Comparison of ENCODE assay signal across 10 mouse cellular contexts in genomic region chr12:36215149-36215480, GRCm38 (mm10). TPM values are rescaled to one million over a fixed set of nuclear protein-coding genes. Genes with fewer than 3 reads are reported as not detected.
DNase-seq lines count a peak whose midpoint lies in the region; ATAC-seq and TF ChIP-seq lines count a peak whose summit lies in the region.
"Had no signal": no experiment of that assay in that cellular context is flagged by ENCODE, and none has a peak within 500 bp of the region (broad histone marks: within the 10 kb centered on the region; RNA-seq: fewer than 3 reads in every experiment).

No protein-coding gene starts in this region.

- no peaks in the 10 kb centered on the region for H3K36me3 ChIP-seq in forebrain, embryonic 14.5 days (ENCODE audit: control insufficient read depth, insufficient read depth, low read length)
- H3K36me3 ChIP-seq in midbrain, embryonic 14.5 days (ENCODE audit: control insufficient read depth, insufficient read depth, low read length) = no peaks in the 10 kb centered on the region

- H3K4me3 ChIP-seq in gastrocnemius, adult 2 months = no peak overlapping the region
- no peak overlapping the region for H3K4me3 ChIP-seq in forebrain, embryonic 14.5 days (ENCODE audit: low read depth, low read length)
- no peak overlapping the region for H3K4me3 ChIP-seq in midbrain, embryonic 14.5 days (replicated peaks; ENCODE audit: low read depth, low read length)

- H3K4me2 ChIP-seq in forebrain, embryonic 14.5 days (ENCODE audit: low read length) = no peak overlapping the region
- no peak overlapping the region for H3K4me2 ChIP-seq in midbrain, embryonic 14.5 days (ENCODE audit: low read length)

- no peaks in the 10 kb centered on the region for H3K4me1 ChIP-seq in forebrain, embryonic 14.5 days (ENCODE audit: control insufficient read depth, insufficient read depth, low read length)
- H3K4me1 ChIP-seq in midbrain, embryonic 14.5 days (ENCODE audit: control insufficient read depth, insufficient read depth, low read length) = no peaks in the 10 kb centered on the region

- no peak overlapping the region for H3K9ac ChIP-seq in forebrain, embryonic 14.5 days (ENCODE audit: low read length)
- H3K9ac ChIP-seq in midbrain, embryonic 14.5 days (replicated peaks; ENCODE audit: low read length) = no peak overlapping the region

- peak; percentile 88 for ATAC-seq in forebrain, embryonic 14.5 days
- peak; percentile 74 for ATAC-seq in midbrain, embryonic 14.5 days (ENCODE audit: low FRiP score, low TSS enrichment)

- peak; percentile 92 for TF ChIP-seq CTCF in gastrocnemius, adult 2 months (IDR thresholded peaks at IDR 0.05)

- DNase-seq in gastrocnemius, adult 2 months = peak; percentile 47
- no peak for DNase-seq in gastrocnemius, postnatal 25 days
- peak; percentile 84 for DNase-seq in A20 (ENCODE audit: low read depth, low spot score)
- peak; percentile 55 for DNase-seq in adrenal gland, postnatal 14 days
- DNase-seq in forebrain, embryonic 14.5 days (ENCODE audit: low spot score) = peak; percentile 86
- peak; percentile 47 to 66 for DNase-seq in kidney, postnatal 25 days
- peak; percentile 92 for DNase-seq in midbrain, embryonic 14.5 days
- peak; percentile 52 for DNase-seq in thymus, postnatal 14 days

- intact Hi-C loops in gastrocnemius, adult 2 months (cut with DNase I) = loop anchor here (1.0 to 10.0 kb wide), 3 partner anchors 170 to 456 kb away; partner anchors contain the start of genes D630036H23Rik and Ispd

- no peaks in the 10 kb centered on the region for H3K9me3 ChIP-seq in forebrain, embryonic 14.5 days (replicated peaks; ENCODE audit: control insufficient read depth, low read length)
- no peaks in the 10 kb centered on the region for H3K9me3 ChIP-seq in midbrain, embryonic 14.5 days (ENCODE audit: control insufficient read depth, low read length)

- no peaks in the 10 kb centered on the region for H3K27me3 ChIP-seq in forebrain, embryonic 14.5 days (replicated peaks; ENCODE audit: control insufficient read depth, insufficient read depth, low read length)
- no peaks in the 10 kb centered on the region for H3K27me3 ChIP-seq in midbrain, embryonic 14.5 days (ENCODE audit: control insufficient read depth, insufficient read depth, low read length)

- WGBS in forebrain, embryonic 14.5 days = 2% methylated on average over 1 of the region's 1 CpGs
- WGBS in midbrain, embryonic 14.5 days = 0% methylated on average over 1 of the region's 1 CpGs

- H3K27ac ChIP-seq in gastrocnemius, adult 2 months = no peak overlapping the region
- H3K27ac ChIP-seq in forebrain, embryonic 14.5 days (ENCODE audit: low read depth, low read length) = no peak overlapping the region
- no peak overlapping the region for H3K27ac ChIP-seq in midbrain, embryonic 14.5 days (replicated peaks; ENCODE audit: low read depth, low read length)

RNA-seq across cellular contexts. Expression of gene Lrrc72, which starts 38.1 kb away (rescaled TPM):
- not detected for total RNA-seq in gastrocnemius, adult 2 months (2021)
- not detected for total RNA-seq in gastrocnemius, postnatal 25 days (2021)
- total RNA-seq in adrenal gland, postnatal 14 days (2021) = not detected in 2 replicates
- polyA plus RNA-seq in forebrain, embryonic 14.5 days (2014; fragmentation: Nextera tagmentation; extraction: Ambion mirVana) = not detected in 2 replicates
- polyA plus RNA-seq in midbrain, embryonic 14.5 days (2014; fragmentation: Nextera tagmentation; extraction: Ambion mirVana) = not detected in 2 replicates
- total RNA-seq: adrenal gland, adult 18-20 months had no signal
- polyA plus RNA-seq: liver, embryonic 16.5 days had no signal

RNA-seq across cellular contexts. Expression of gene Bzw2, which starts 57.2 kb away (rescaled TPM):
- total RNA-seq in gastrocnemius, adult 2 months (2021) = 100 to 1,000 TPM; 107 to 130 TPM
- total RNA-seq in gastrocnemius, postnatal 25 days (2021) = 100 to 1,000 TPM in 1 of 2 experiments, 10 to 100 TPM in 1; 83.3 to 127 TPM
- 33.4 and 43.9 TPM in 2 replicates for total RNA-seq in adrenal gland, postnatal 14 days (2021)
- 541 and 574 TPM in 2 replicates for polyA plus RNA-seq in forebrain, embryonic 14.5 days (2014; fragmentation: Nextera tagmentation; extraction: Ambion mirVana)
- 436 and 484 TPM in 2 replicates for polyA plus RNA-seq in midbrain, embryonic 14.5 days (2014; fragmentation: Nextera tagmentation; extraction: Ambion mirVana)

RNA-seq across cellular contexts. Expression of gene Ankmy2, which starts 58.2 kb away (rescaled TPM):
- total RNA-seq in gastrocnemius, adult 2 months (2021) = 1 to 10 TPM; 5.1 to 6.5 TPM
- 1 to 10 TPM; 6.3 to 6.4 TPM for total RNA-seq in gastrocnemius, postnatal 25 days (2021)
- total RNA-seq in adrenal gland, postnatal 14 days (2021) = 28.4 and 32.3 TPM in 2 replicates
- 55.4 and 70.3 TPM in 2 replicates for polyA plus RNA-seq in forebrain, embryonic 14.5 days (2014; fragmentation: Nextera tagmentation; extraction: Ambion mirVana)
- 73.0 and 74.0 TPM in 2 replicates for polyA plus RNA-seq in midbrain, embryonic 14.5 days (2014; fragmentation: Nextera tagmentation; extraction: Ambion mirVana)
